Mouse (Mus musculus) R1 (cell line): ENCODE data around the gene Lrrc15.

Source experiments
- DNase-seq: peaks from one replicate; pipeline ENCODE4 v3.0.0-alpha.2; 2018; ENCODE audit warnings: low read depth, low spot score

Gene Lrrc15

DNA sequence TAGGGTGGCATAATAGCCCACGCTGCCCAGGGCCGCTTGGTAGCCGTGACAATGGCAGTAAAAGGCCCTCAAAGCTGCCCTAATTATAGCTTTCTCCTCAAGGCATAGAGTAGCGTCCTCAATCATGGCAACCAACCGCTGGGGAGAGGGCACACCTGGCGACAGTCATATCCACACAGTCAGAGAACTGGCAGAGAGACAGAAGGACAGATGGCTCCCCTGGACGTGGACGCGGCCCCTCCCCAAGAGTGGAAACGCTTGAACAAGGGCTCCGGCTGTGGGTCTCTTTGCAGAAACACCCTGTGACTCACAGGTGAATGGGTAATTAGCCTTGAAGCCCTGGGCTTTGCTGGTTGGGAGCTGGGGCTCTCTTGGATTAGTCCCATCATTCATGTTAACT lies 4.7 kb downstream of the Lrrc15 start:
- DNase-seq, result no peak

- no peak for DNase-seq
Measured at GRCm38 (mm10) chr16:30275558-30276340, 7.3 kb downstream of the Lrrc15 start.

- no peak for DNase-seq
Measured at GRCm38 (mm10) chr16:30273065-30273464, 10.0 kb downstream of the Lrrc15 start.

GRCm38 (mm10) chr16:30271941-30272595 lies 11.0 kb downstream of the Lrrc15 start:
- no peak for DNase-seq

GRCm38 (mm10) chr16:30271223-30271761 lies 11.8 kb downstream of the Lrrc15 start:
- DNase-seq, result no peak

- no peak for DNase-seq
Measured at GRCm38 (mm10) chr16:30267359-30267758, 15.7 kb downstream of the Lrrc15 start, which contains the start of gene Cpn2. TSS of gene Cpn2 (minus strand) at chr16:30267499.

GRCm38 (mm10) chr16:30266561-30266960 lies 16.5 kb downstream of the Lrrc15 start:
- no peak for DNase-seq

DNA sequence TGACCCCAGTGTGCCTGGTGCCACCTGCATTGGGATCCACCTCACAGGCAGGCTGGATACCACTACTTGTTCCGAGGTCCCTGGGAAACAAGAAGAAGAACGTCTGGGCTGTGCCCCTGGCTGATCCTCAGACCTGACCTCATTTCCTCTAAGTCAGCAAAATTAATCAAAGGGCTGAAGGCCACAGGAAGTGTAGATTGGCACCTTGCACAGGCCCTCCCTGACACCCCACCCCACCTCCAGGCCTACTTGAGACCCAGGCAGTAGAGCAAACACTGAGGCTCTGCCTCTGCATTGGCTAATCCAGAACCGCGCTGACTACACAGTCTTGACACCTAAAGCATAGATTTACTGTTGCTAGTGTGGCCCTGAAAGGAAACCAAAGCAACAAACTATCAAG lies 17.4 kb downstream of the Lrrc15 start:
- DNase-seq, result no peak

DNA sequence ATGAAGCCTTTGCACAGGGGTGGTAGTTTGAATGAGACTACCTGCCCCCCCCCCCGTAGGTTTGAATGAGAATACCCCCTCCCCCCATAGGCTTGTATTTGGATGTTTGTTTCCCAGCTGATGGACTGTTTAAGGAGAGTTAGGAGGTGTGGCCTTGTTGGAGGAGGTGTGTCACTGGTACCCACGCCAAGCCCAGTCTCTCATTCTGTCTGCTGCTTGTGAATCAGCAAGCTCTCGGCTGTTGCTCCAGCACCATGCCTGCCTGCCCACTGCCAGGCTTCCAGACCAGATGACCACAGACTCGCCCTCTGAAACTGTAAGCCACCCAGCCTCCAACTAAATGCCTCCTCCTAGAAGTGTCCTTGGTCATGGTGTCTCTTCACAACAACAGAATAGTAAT lies 19.9 kb downstream of the Lrrc15 start:
- no peak for DNase-seq

DNA sequence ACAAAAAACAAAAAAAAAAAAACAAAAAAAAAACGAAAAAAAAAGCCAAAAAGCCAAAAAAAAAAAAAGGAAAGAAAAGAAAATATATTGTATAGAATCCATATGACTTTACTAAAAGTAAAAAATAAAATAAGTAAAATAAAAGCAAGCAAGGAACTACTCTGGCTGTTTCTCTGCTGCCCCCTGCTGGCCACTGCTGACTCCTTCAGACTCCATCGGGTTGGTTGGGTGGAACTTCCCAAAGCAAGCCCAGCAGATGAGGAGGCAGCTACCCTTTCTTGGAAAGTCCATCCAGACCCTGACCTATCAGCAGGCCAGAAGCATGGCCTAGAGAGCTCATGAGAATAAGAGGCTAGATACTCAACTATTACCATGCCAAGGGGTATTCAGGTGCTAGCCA lies 20.4 kb downstream of the Lrrc15 start:
- DNase-seq, result peak; percentile 68

DNA sequence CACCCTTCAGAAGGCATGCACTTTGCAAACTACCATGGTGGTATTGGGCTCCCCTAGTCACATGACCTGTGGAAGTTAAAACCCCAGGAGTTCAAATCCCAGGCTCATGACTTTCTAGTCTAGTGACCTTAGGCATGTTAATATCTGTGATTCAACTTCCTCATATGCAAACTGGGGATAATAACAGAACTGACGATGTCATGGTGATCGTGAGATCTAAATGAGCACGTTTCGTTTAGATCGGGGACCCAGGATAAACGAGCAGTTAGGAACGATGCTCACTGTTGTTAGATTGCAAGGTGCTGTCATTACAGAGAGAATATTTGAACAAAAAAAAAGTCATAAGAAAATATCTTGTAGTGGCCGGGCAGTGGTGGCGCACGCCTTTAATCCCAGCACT lies 20.9 kb downstream of the Lrrc15 start:
- no peak for DNase-seq

DNA sequence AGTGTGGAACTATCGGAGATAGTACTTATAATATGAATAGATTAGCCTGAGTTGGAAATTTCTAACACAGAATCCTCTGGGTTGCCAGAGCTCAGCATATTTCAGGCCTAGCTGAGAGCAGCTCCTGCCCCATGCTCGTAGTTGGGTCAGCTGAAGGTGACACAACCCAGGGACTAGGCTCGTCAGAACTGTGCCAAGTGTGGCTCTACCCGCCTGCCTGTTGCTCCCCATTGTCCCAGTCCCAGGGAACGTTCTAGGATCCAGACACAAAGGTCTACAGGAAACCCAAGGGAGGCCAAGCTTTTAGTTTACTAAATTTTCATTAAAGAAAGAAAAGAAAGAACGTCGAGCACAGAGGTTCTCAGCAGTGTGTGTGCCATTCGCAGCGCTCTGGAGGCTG lies 21.7 kb downstream of the Lrrc15 start:
- no peak for DNase-seq

DNA sequence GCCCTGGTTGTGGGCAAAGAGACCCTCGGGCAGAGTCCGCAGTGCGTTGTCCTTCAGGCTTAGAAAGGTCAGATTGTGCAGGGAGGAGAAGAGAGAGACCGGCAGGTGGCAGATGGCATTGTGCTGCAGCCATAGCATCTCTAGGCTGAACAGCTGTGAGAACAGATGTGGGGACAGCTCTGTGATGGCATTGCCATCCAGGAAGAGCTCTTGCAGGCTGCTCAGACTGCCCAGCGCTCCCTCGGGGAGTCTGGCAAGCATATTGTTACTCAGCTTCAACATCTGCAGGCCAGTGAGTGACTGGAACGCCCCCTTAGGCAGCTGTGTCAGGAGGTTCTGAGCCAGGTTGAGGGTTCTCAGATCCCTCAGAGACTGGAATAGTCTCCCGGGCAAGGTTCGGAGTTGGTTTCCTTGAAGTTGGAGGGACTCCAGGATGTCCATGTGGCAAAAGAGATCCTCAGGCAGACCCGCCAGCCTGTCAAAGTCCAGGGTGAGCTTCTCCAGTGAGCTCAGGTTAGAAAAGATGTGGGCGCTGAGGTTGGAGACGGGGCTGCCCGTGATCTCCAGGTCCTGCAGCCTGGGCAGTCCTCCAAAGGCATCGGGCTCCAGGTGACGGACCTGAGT lies 22.9 kb downstream of the Lrrc15 start:
- DNase-seq, result no peak

DNA sequence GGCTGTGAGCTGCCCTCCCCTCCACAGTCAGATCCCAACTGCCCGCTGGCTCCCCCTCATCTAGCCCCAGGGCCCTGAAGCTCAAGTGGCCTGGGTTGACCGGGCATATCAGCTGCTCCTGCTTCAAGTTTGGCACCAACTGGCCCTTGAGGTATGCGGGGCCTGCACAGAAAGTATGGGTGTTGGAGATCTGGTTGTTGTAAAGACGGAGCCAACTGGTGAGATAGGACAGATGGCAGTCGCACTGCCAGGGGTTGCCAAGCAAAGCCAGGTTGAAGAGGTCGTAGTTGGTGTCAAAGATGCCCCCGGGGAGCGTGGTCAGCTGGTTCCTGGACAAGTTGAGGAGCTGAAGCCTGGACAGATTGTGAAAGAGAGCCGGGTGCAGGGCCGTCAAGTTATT lies 23.6 kb downstream of the Lrrc15 start:
- no peak for DNase-seq

GRCm38 (mm10) chr16:30258441-30258840 lies 24.6 kb downstream of the Lrrc15 start:
- no peak for DNase-seq

- DNase-seq, result no peak
Measured at GRCm38 (mm10) chr16:30257718-30258117, 25.3 kb downstream of the Lrrc15 start.

DNA sequence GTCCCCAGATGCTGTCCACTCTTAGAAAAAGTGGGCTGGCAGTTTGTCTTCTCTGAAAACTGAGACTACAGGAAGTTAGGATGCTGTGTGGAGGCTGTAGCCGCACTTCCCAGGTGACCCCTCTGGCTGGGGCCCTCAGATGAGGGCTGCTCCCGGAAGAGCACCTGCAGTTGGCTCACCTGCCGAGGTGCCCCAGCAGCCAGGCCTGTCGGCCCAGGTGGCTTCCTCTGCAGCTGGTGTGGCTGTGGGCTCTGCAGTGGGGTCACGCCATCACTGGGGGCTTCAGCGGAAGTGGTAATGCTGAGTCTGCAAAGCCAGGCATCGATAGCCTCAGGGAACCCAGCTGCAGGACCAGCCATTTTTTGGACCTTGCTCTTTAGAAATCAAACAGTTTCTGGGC lies 28.0 kb downstream of the Lrrc15 start:
- no peak for DNase-seq

- no peak for DNase-seq
Measured at GRCm38 (mm10) chr16:30253900-30254299, 29.2 kb downstream of the Lrrc15 start.

- DNase-seq, result no peak
Measured at GRCm38 (mm10) chr16:30253374-30253773, 29.7 kb downstream of the Lrrc15 start.

DNA sequence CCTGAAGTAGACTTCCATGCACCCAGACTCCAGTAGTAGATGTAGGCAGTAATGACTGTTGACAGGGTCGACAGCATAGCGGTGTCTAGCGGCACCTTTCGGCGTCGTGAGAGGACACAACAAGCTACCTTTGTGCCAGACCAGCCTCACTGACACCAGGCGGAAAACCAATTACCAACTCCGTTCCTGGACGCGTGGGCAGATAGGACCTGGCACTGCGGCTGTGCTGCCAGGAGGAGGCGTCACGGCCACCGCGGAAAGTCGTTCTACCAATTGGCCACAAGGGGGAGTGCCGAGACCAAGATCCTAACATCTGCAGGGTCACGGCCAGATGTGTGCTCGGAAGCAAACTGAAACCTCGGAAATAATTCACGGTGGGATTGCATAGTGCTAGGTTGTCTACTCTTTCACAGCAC lies 31.0 kb downstream of the Lrrc15 start:
- DNase-seq, result peak; percentile 86

GRCm38 (mm10) chr16:30244037-30244700 lies 38.9 kb downstream of the Lrrc15 start:
- DNase-seq, result no peak

DNA sequence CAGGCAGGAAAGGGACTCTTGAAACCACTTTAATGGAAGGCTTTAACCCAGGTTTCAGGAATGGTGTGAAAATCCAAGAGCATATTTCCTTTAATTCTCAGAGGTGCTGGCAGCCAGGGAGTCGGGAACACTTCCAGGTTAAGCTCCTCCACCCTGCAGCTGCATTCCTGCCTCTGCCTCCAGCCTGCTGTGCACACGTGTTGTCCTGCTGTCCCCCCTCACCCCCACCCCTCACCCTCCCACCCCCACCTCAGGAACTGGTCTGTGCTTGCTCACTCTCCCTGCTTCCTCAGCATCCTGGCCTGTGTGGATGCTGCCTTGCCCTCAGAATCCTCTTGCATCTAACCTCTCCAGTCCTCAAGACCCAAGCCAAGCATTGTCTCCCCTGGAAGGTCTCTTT lies 41.4 kb downstream of the Lrrc15 start:
- no peak for DNase-seq
